Mouse (Mus musculus) G1E (cell line): Measurements from ENCODE around the gene Itgb8.

Source experiments
- CTCF ChIP-seq: IDR thresholded peaks from 2 replicates; pipeline ENCODE4 v1.5.1; 2012; ENCODE audit warnings: low read depth, low read length, inconsistent platforms, mixed read lengths
- GATA1 ChIP-seq: IDR thresholded peaks from 2 replicates; pipeline ENCODE4 v1.6.1; 2012; ENCODE audit warnings: borderline replicate concordance, low read length, inconsistent platforms, mixed read lengths
- GATA2 ChIP-seq: IDR thresholded peaks from 2 replicates; pipeline ENCODE4 v1.6.1; 2012; ENCODE audit warnings: low read depth, low read length, inconsistent platforms, borderline replicate concordance
- POLR2AphosphoS5 ChIP-seq: IDR thresholded peaks from 2 replicates; pipeline ENCODE4 v1.6.1; 2012; ENCODE audit warnings: low read depth, low read length, inconsistent platforms; ENCODE audit not compliant: insufficient replicate concordance
- TAL1 ChIP-seq: conservative IDR thresholded peaks from 2 replicates; pipeline ENCODE4 v1.6.1; 2012; ENCODE audit warnings: low read depth, low read length, inconsistent platforms, mixed read lengths

DNA sequence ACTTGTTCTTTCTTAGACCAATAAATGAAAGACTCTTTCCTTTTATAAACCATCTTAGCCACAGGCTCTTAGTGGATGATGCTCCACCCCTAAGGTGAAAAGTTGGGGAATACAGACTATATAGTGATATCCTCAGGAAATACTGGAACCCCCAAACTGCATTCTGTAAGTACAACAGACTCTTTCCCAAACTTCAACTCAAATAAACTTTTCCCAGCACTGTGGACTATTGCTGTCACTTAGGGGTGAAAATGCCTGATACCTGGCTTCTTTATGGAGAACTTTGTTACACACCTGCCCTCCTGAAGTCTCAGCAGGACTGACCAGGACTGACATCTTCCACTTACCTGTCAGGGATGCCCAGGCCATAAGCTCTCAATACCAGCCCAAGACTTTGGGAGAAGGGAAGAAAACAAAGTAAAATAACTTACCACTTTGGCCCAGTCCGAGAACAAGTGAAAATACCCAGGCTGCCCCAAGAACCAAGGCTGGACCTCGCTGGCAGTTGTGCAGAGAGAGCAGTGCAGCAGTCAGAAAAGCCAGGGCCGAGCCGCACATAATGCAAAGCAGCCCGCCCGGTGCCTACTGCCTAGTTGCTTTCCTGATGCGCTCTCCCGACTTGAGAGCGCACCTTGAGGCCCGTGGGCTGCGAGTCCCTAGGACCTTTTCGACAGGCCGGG is 1.2 kb downstream of the Itgb8 start:
- no peak for TF ChIP-seq CTCF
- TF ChIP-seq POLR2AphosphoS5: no peak
- TF ChIP-seq GATA1: no peak
- TF ChIP-seq TAL1: no peak
- TF ChIP-seq GATA2: no peak
